Mouse (Mus musculus): ENCODE results near the gene D16Ertd472e. TPM values are rescaled to one million over a fixed set of nuclear protein-coding genes. Genes with fewer than 3 reads are reported as not detected.

D16Ertd472e gene
- total and polyA plus RNA-seq, 2 experiments from 2014 or later, result 6.1 to 6.3 TPM

DNA sequence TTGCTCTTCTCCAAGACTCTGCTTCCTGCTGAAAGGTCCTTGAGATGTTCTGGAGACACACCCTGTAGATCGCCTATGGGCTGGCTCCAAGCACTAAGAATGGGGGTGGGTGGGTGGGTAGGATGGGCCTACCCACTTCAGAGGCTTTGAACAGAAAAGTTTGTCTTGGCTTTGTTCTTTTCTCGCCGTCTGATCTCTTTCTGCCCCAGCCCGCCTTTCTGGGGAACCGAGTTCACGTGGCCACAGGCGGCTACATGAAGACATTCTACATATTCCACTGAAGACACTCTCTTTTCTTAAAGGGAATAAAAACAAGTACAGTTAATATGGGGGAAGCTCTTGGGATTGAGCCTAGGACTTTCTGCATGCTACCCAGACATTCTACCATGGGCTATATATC is 19.3 kb upstream of the D16Ertd472e start:
- no peaks in the 10 kb centered on the region for H3K4me1 ChIP-seq (ENCODE audit: insufficient read depth, low read length)
- TF ChIP-seq CTCF (IDR thresholded peaks at IDR 0.05; ENCODE audit: low read depth), result no peak
- no peak overlapping the region for H3K4me3 ChIP-seq (ENCODE audit: low read length)
- 91% methylated on average over 7 of the region's 7 CpGs for WGBS
- H3K9ac ChIP-seq (replicated peaks; ENCODE audit: low read length), result no peak overlapping the region
- no peak for ATAC-seq
- no peaks in the 10 kb centered on the region for H3K36me3 ChIP-seq (ENCODE audit: insufficient read depth, low read length)
- no peaks in the 10 kb centered on the region for H3K9me3 ChIP-seq (ENCODE audit: low read length)
- H3K4me2 ChIP-seq (ENCODE audit: low read depth, low read length), result no peak overlapping the region
- H3K27me3 ChIP-seq (ENCODE audit: insufficient read depth, low read length), result no peaks in the 10 kb centered on the region
- DNase-seq (ENCODE audit: low spot score), result no peak
- no peak overlapping the region for H3K27ac ChIP-seq

DNA sequence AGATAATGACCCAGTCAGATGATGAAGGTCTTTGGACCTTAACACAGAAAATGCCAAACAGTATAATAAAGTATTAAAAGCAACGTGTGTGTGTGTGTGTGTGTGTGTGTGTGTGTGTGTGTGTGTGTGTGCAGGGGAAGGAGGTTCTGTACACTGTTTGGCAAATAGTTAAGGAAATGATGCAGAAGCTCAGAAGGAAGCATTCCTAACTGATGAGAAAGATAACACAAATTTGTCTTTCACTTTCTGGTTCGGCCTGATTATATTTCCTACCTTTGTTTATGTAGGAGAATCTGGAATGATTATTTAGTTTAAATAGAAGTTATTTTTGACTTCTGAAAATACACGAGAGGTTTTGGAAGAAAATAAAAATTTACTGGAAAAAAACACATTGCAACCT is 17.6 kb upstream of the D16Ertd472e start:
- Histone ChIP-seq H3K4me3 (ENCODE audit: low read length) (no peak overlapping the region), H3K36me3 (ENCODE audit: insufficient read depth, low read length) (no peaks in the 10 kb centered on the region), H3K4me1 (ENCODE audit: insufficient read depth, low read length) (no peaks in the 10 kb centered on the region), H3K9me3 (ENCODE audit: low read length) (no peaks in the 10 kb centered on the region), H3K4me2 (ENCODE audit: low read depth, low read length) (no peak overlapping the region), H3K9ac (replicated peaks; ENCODE audit: low read length) (no peak overlapping the region), H3K27ac (no peak overlapping the region), H3K27me3 (ENCODE audit: insufficient read depth, low read length) (no peaks in the 10 kb centered on the region)
- DNase-seq (ENCODE audit: low spot score) (no peak), ATAC-seq (no peak)
- TF ChIP-seq CTCF (IDR thresholded peaks at IDR 0.05; ENCODE audit: low read depth), result no peak
- WGBS, result 80% methylated on average over 3 of the region's 3 CpGs

DNA sequence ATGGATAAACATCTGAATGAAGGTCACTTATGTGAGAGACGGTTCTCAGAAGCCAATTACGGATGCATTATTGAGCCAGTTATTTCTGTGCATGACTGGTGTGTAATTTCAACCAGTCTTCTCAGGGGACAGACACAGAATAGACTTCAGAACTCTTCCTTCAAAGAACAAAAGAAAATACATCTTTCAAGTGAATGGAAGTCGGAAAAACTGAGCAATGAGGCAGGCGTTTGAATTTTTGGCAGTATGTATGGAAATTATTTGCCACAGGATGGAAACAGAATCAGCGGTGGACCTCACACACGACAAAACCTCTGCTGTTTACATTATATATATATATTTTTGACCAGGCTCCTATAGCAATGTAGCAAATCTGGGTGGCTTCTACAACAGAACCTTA is 14.6 kb upstream of the D16Ertd472e start:
- Histone ChIP-seq H3K27ac (no peak overlapping the region), H3K9me3 (ENCODE audit: low read length) (no peaks in the 10 kb centered on the region), H3K9ac (replicated peaks; ENCODE audit: low read length) (no peak overlapping the region), H3K4me3 (ENCODE audit: low read length) (no peak overlapping the region), H3K36me3 (ENCODE audit: insufficient read depth, low read length) (no peaks in the 10 kb centered on the region), H3K4me1 (ENCODE audit: insufficient read depth, low read length) (no peaks in the 10 kb centered on the region), H3K27me3 (ENCODE audit: insufficient read depth, low read length) (no peaks in the 10 kb centered on the region), H3K4me2 (ENCODE audit: low read depth, low read length) (no peak overlapping the region)
- ATAC-seq, result no peak
- 86% methylated on average over 6 of the region's 6 CpGs for WGBS
- TF ChIP-seq CTCF (IDR thresholded peaks at IDR 0.05; ENCODE audit: low read depth), result no peak
- DNase-seq (ENCODE audit: low spot score), result no peak

DNA sequence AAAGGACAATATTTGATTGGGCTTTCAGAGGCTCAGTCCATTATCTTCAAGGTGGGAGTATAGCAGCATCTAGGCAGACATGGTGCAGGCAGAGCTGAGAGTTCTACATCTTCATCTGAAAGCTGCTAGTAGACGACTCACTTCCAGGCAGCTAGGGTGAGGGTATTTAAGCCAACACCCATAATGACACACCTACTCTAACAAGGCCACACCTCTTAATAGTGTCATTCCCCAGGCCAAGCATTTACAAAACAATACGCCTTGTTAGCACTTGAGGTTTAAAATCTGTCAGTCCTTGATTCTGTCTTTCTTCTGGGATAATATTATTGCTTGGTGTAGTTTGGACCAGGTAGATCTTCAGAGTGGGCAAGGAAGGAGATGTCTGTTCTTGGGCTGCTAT is 12.3 kb upstream of the D16Ertd472e start:
- 85% methylated on average over 2 of the region's 2 CpGs for WGBS

DNA sequence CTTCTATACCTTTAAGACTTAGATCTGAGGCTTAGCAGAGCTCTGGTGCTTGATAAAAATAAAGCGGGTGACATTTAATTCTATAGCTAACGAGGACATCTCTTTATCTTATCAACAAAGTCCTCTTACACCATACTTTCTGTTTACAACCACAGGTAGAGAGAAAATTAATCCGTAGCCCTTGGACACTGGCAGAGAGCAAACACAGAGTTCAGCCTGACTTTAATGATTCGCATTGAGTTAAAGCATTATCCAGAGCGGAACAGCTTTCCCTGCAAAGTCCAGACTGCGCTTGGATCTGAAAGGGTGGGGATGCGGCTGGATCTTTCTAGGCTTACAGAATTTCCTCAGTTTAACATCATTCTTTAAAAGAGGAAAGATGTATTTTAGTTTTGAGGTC is 10.1 kb upstream of the D16Ertd472e start:
- no peak for TF ChIP-seq CTCF (IDR thresholded peaks at IDR 0.05; ENCODE audit: low read depth)
- Histone ChIP-seq H3K4me1 (ENCODE audit: insufficient read depth, low read length) (no peaks in the 10 kb centered on the region), H3K9me3 (ENCODE audit: low read length) (no peaks in the 10 kb centered on the region), H3K36me3 (ENCODE audit: insufficient read depth, low read length) (no peaks in the 10 kb centered on the region), H3K9ac (replicated peaks; ENCODE audit: low read length) (no peak overlapping the region), H3K27ac (no peak overlapping the region), H3K27me3 (ENCODE audit: insufficient read depth, low read length) (no peaks in the 10 kb centered on the region), H3K4me3 (ENCODE audit: low read length) (no peak overlapping the region), H3K4me2 (ENCODE audit: low read depth, low read length) (no peak overlapping the region)
- WGBS, result 89% methylated on average over 7 of the region's 7 CpGs
- no peak for ATAC-seq
- DNase-seq (ENCODE audit: low spot score), result no peak

More for the DNA sequence above, 12.3 kb upstream of the D16Ertd472e start:
- H3K27ac ChIP-seq, result no peak overlapping the region
- H3K9me3 ChIP-seq (ENCODE audit: low read length), result no peaks in the 10 kb centered on the region
- H3K4me3 ChIP-seq (ENCODE audit: low read length), result no peak overlapping the region
- H3K27me3 ChIP-seq (ENCODE audit: insufficient read depth, low read length), result no peaks in the 10 kb centered on the region
- ATAC-seq (no peak), DNase-seq (ENCODE audit: low spot score) (no peak)
- no peak overlapping the region for H3K4me2 ChIP-seq (ENCODE audit: low read depth, low read length)
- TF ChIP-seq CTCF (IDR thresholded peaks at IDR 0.05; ENCODE audit: low read depth), result no peak
- no peaks in the 10 kb centered on the region for H3K4me1 ChIP-seq (ENCODE audit: insufficient read depth, low read length)
- no peaks in the 10 kb centered on the region for H3K36me3 ChIP-seq (ENCODE audit: insufficient read depth, low read length)
- H3K9ac ChIP-seq (replicated peaks; ENCODE audit: low read length), result no peak overlapping the region

DNA sequence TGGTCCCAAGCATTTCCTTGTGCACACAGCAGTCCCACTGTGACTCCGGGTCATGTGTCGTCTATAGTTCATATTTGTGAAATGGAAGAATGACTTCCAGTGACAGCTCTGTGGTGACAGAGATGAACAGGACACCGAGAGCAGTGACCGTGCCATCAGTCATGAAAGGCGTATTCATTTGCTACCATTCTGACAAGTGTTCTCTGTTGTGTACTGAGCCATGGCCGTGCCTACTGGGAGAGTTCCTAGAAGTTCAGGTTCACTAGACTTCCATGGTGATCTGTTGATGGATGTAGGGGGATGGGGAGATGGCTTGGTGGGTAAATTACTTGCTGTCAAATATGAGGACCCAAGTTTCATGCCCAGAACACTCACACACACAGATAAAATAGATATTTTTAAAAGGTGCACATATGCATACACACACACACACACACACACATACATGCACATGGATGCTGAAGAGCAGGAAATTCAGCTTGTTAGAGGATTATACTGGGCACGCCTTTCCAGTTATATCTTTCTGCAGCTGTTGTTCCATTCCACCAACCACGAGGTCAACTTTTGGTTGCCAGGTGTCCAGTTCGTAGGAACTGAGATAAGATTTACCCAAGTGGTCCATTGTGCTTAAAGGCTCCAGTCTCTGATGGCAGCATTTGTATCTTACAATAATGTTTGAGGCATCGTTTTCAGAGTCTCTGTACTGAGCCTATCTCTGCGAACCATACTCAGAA is 9.3 kb upstream of the D16Ertd472e start:
- TF ChIP-seq CTCF (IDR thresholded peaks at IDR 0.05; ENCODE audit: low read depth), result no peak
- H3K36me3 ChIP-seq (ENCODE audit: insufficient read depth, low read length), result no peaks in the 10 kb centered on the region
- ATAC-seq (no peak), DNase-seq (ENCODE audit: low spot score) (no peak)
- H3K27me3 ChIP-seq (ENCODE audit: insufficient read depth, low read length), result no peaks in the 10 kb centered on the region
- no peak overlapping the region for H3K4me3 ChIP-seq (ENCODE audit: low read length)
- no peaks in the 10 kb centered on the region for H3K9me3 ChIP-seq (ENCODE audit: low read length)
- H3K4me1 ChIP-seq (ENCODE audit: insufficient read depth, low read length), result no peaks in the 10 kb centered on the region
- no peak overlapping the region for H3K9ac ChIP-seq (replicated peaks; ENCODE audit: low read length)
- 71% methylated on average over 11 of the region's 11 CpGs for WGBS
- no peak overlapping the region for H3K27ac ChIP-seq
- no peak overlapping the region for H3K4me2 ChIP-seq (ENCODE audit: low read depth, low read length)

DNA sequence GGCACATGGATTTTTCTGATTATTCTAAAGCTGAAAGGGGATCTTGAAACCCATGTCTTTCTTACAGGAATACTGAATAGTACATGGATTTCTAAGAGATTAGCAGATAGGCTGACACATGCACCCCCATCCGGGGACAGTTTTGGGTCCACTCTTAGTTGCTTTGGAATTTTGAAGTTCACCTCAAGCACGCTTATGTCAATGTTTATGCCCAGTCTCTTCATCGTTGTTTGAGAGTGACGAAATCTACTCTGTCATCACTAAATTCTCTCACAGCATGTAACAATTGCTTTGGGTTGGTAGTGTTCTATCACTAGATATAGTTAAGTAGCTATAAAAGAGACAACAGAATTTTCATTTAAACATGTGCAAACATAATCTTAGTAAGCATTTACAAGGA is 8.7 kb upstream of the D16Ertd472e start:
- WGBS, result 85% methylated on average over 4 of the region's 4 CpGs
- TF ChIP-seq CTCF (IDR thresholded peaks at IDR 0.05; ENCODE audit: low read depth), result no peak
- ATAC-seq, result no peak
- DNase-seq (ENCODE audit: low spot score), result no peak
- Histone ChIP-seq H3K27me3 (ENCODE audit: insufficient read depth, low read length) (no peaks in the 10 kb centered on the region), H3K9me3 (ENCODE audit: low read length) (no peaks in the 10 kb centered on the region), H3K27ac (no peak overlapping the region), H3K4me3 (ENCODE audit: low read length) (no peak overlapping the region), H3K9ac (replicated peaks; ENCODE audit: low read length) (no peak overlapping the region), H3K4me2 (ENCODE audit: low read depth, low read length) (no peak overlapping the region), H3K4me1 (ENCODE audit: insufficient read depth, low read length) (no peaks in the 10 kb centered on the region), H3K36me3 (ENCODE audit: insufficient read depth, low read length) (no peaks in the 10 kb centered on the region)

All from hindbrain, postnatal 0 days (tissue).